Mouse (Mus musculus): ENCODE results near the gene Pfkfb1. TPM values are rescaled to one million over a fixed set of nuclear protein-coding genes. Genes with fewer than 3 reads are reported as not detected.
A peak's percentile ranks its signal among the peaks of the same experiment; 100 is the strongest.

The Pfkfb1 gene
- polyA plus RNA-seq, 1 experiment from 2014 or later, result 6.6 TPM

DNA sequence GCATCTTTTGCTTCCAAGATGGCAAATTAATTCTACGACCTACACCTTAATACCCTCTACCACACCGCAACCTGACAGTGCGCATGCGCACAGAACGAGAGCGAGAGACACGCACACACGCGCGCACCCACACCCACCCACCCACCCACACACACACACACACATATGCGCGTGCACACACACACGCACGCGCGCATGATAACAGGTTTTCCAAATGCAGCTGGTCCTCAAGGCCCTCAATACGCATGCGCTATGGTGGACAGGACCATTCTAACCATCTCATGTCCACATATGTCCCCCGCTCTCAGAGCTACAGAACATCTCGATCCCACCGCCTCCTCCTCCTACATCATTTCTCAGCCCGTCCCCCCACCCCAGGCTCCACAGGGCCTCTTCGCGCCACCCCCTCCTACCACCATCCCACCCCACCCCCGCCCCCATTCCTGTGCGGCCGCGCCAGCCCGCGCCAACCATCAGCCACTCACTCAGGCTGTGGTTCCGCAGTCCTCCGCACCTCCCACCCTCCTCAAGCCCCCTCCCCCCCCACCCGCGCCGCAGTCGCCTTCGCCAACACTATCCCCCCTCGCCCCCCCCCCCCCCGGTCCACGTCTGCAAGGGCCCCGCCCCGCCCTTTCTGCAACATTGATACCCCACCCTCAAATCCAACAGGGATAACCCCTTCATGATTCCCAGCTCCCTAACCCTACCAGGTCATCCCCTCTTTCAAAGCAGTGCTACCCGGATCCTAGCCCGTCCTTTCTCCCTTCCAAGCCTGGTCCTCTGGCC lies 68.3 kb downstream of the Pfkfb1 start:
- H3K4me2 ChIP-seq (ENCODE audit: low read depth), result peak overlapping the region; percentile 34
- 49% methylated on average over 24 of the region's 44 CpGs for WGBS
- H3K36me3 ChIP-seq (ENCODE audit: control insufficient read depth, insufficient read depth, low read length), result no peaks in the 10 kb centered on the region; the same call in 1 of the 2 replicates
- peak overlapping the region; percentile 44 for H3K4me3 ChIP-seq (ENCODE audit: low read depth, low read length)
- peak overlapping the region; percentile 40 for H3K9ac ChIP-seq (ENCODE audit: low read length)
- no peak overlapping the region for H3K27ac ChIP-seq (ENCODE audit: low read depth, low read length)
- DNase-seq (ENCODE audit: low spot score) (peak; percentile 29), ATAC-seq (ENCODE audit: insufficient read depth, low FRiP score, low TSS enrichment) (peak; percentile 58)
- H3K4me1 ChIP-seq (ENCODE audit: control insufficient read depth, insufficient read depth, low read length), result no peaks in the 10 kb centered on the region
- no peaks in the 10 kb centered on the region for H3K9me3 ChIP-seq (ENCODE audit: control insufficient read depth, low read length)
- H3K27me3 ChIP-seq (ENCODE audit: control insufficient read depth, insufficient read depth, low read length), result no peaks in the 10 kb centered on the region

DNA sequence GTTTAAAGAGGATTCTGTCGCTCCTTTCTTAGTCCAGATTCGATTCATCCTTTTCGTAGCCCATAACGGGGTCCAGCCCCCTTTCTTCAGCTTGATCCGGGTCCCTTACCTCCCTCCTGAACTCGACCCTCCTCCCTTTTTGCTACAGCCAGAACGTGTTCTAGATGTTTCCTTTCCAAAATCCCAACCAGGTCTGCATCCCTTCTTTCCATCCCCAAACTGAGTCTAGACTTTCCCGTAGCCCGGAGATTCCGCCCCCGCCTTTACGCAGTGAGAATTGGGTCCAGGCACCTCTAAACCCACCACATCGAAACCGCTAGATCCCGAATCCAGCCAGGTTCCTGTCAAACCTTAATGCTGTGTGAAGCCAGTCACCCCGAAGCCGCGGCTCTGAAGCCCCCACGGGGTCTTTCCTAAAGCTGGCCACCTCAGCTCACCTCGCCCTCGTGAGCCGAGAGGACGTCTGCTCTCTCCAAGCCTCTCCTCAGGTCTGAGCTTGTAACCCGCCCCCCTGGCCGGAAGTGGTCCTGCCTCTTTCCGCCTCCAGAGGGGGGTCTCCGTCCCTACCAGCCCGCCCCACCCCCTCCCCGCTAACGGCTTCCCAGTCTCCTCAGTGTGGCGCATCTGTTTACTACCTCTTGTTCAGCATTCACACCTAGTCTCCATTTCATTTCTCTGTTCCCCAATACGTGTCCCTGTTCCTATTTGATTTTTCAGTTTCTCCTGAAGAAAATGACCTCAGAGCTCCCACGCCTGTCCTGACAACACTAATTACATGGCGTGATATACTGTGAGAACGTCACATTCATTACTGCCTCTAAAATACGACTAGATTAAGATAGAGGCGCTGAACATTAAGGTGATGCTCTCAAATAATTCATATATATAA lies 69.1 kb downstream of the Pfkfb1 start, which contains the start of gene Tro:
TSS of gene Tro (minus strand) at position 676 of the 889 bp plus-strand sequence.
- no peaks in the 10 kb centered on the region for H3K9me3 ChIP-seq (ENCODE audit: control insufficient read depth, low read length)
- ATAC-seq (ENCODE audit: insufficient read depth, low FRiP score, low TSS enrichment) (peak; percentile 94), DNase-seq (ENCODE audit: low spot score) (peak; percentile 82)
- peak within 1 kb of the TSS; percentile 34 for H3K4me2 ChIP-seq (ENCODE audit: low read depth)
- H3K27me3 ChIP-seq (ENCODE audit: control insufficient read depth, insufficient read depth, low read length), result no peaks in the 10 kb centered on the region
- H3K9ac ChIP-seq (ENCODE audit: low read length), result peak within 1 kb of the TSS; percentile 40
- H3K4me3 ChIP-seq (ENCODE audit: low read depth, low read length), result peak within 1 kb of the TSS; percentile 44
- H3K36me3 ChIP-seq (ENCODE audit: control insufficient read depth, insufficient read depth, low read length), result no peaks in the 10 kb centered on the region; the same call in 1 of the 2 replicates
- WGBS, result 19% methylated on average over 37 of the region's 37 CpGs
- no peaks in the 10 kb centered on the region for H3K4me1 ChIP-seq (ENCODE audit: control insufficient read depth, insufficient read depth, low read length)
- no peak within 1 kb of the TSS for H3K27ac ChIP-seq (ENCODE audit: low read depth, low read length)

GRCm38 (mm10) chrX:150657797-150658118 lies 69.7 kb downstream of the Pfkfb1 start:
- WGBS, result 40% methylated on average over 3 of the region's 3 CpGs
- Histone ChIP-seq H3K36me3 (ENCODE audit: control insufficient read depth, insufficient read depth, low read length) (no peaks in the 10 kb centered on the region; the same call in 1 of the 2 replicates), H3K9ac (ENCODE audit: low read length) (no peak overlapping the region), H3K4me2 (ENCODE audit: low read depth) (peak overlapping the region; percentile 34), H3K27me3 (ENCODE audit: control insufficient read depth, insufficient read depth, low read length) (no peaks in the 10 kb centered on the region), H3K27ac (ENCODE audit: low read depth, low read length) (no peak overlapping the region), H3K4me3 (ENCODE audit: low read depth, low read length) (peak overlapping the region; percentile 44), H3K4me1 (ENCODE audit: control insufficient read depth, insufficient read depth, low read length) (no peaks in the 10 kb centered on the region), H3K9me3 (ENCODE audit: control insufficient read depth, low read length) (no peaks in the 10 kb centered on the region)
- no peak for DNase-seq (ENCODE audit: low spot score)
- ATAC-seq (ENCODE audit: insufficient read depth, low FRiP score, low TSS enrichment), result peak; percentile 39; the same call in 1 of the 2 replicates

DNA sequence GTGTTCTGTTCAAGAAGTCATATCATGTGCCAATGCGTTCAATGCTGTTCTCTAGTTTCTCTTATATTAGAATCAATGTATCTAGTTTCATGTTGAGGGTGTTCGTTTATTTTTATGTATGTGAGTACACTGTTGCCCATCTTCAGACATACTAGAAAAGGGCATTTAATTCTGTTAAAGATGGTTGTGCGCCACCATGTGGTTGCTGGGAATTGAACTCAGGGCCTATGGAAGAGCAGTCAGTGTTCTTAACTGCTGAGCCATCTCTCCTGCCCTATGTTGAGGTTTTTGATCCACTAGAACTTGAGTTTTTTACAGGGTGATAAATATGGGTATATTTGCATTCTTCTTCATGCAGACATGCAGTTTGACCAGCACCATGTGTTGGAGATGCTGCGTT lies 74.8 kb downstream of the Pfkfb1 start:
- no peak for ATAC-seq (ENCODE audit: insufficient read depth, low FRiP score, low TSS enrichment)
- WGBS, result 38% methylated on average over 4 of the region's 4 CpGs

DNA sequence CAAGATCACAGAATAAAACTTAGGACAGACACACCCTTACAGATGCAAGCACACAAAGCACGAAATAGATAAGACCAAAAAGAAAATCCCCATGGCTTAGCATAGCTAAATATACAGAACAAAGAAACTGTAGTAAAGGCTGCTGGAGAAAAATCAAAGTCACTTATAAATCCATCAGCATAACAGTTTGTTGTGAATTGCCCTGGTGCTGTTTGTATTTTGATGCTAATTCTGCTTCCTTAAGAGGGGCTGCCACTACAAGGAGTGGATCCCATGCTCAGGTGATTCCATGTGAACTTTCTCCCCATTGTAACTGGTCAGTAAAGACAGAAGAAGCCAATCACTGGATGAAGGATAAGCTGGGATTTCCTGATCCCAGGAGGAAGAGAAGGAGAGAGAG lies 89.5 kb downstream of the Pfkfb1 start:
- no peaks in the 10 kb centered on the region for H3K36me3 ChIP-seq (ENCODE audit: control insufficient read depth, insufficient read depth, low read length)
- ATAC-seq (ENCODE audit: insufficient read depth, low FRiP score, low TSS enrichment), result no peak

More for the DNA sequence above, 74.8 kb downstream of the Pfkfb1 start:
- Histone ChIP-seq H3K9ac (ENCODE audit: low read length) (no peak overlapping the region), H3K9me3 (ENCODE audit: control insufficient read depth, low read length) (no peaks in the 10 kb centered on the region), H3K4me1 (ENCODE audit: control insufficient read depth, insufficient read depth, low read length) (no peaks in the 10 kb centered on the region), H3K4me3 (ENCODE audit: low read depth, low read length) (no peak overlapping the region), H3K36me3 (ENCODE audit: control insufficient read depth, insufficient read depth, low read length) (no peaks in the 10 kb centered on the region), H3K27ac (ENCODE audit: low read depth, low read length) (no peak overlapping the region), H3K27me3 (ENCODE audit: control insufficient read depth, insufficient read depth, low read length) (no peaks in the 10 kb centered on the region), H3K4me2 (ENCODE audit: low read depth) (no peak overlapping the region)
- no peak for DNase-seq (ENCODE audit: low spot score)

More for the DNA sequence above, 89.5 kb downstream of the Pfkfb1 start:
- H3K4me3 ChIP-seq (ENCODE audit: low read depth, low read length), result no peak overlapping the region
- no peak overlapping the region for H3K4me2 ChIP-seq (ENCODE audit: low read depth)
- DNase-seq (ENCODE audit: low spot score), result no peak
- H3K27me3 ChIP-seq (ENCODE audit: control insufficient read depth, insufficient read depth, low read length), result no peaks in the 10 kb centered on the region
- no peaks in the 10 kb centered on the region for H3K4me1 ChIP-seq (ENCODE audit: control insufficient read depth, insufficient read depth, low read length)
- 48% methylated on average over 1 of the region's 1 CpGs for WGBS
- no peaks in the 10 kb centered on the region for H3K9me3 ChIP-seq (ENCODE audit: control insufficient read depth, low read length)
- H3K27ac ChIP-seq (ENCODE audit: low read depth, low read length), result no peak overlapping the region
- no peak overlapping the region for H3K9ac ChIP-seq (ENCODE audit: low read length)

Small RNA genes lying within 50 kb of the gene (microRNA-seq; reads per million reads assigned to microRNA genes)
- gene Mir3620, result not detected

Other genes with a start within 250 kb of the Pfkfb1 start
- gene Tmem29, start 129.1 kb upstream of the Pfkfb1 start, polyA plus RNA-seq (2014; fragmentation: Nextera tagmentation; extraction: Ambion mirVana), result 46.0 and 48.0 TPM in 2 replicates
- 42.5 and 44.0 TPM in 2 replicates for gene Alas2, start 40.9 kb upstream of the Pfkfb1 start, polyA plus RNA-seq (2014; fragmentation: Nextera tagmentation; extraction: Ambion mirVana)
- 27.1 and 27.3 TPM in 2 replicates for gene Apex2, start 1.6 kb downstream of the Pfkfb1 start, polyA plus RNA-seq (2014; fragmentation: Nextera tagmentation; extraction: Ambion mirVana)
- gene Tro, start 69.4 kb downstream of the Pfkfb1 start, polyA plus RNA-seq (2014; fragmentation: Nextera tagmentation; extraction: Ambion mirVana), result 48.0 and 55.2 TPM in 2 replicates
- gene Maged2, start 226.1 kb downstream of the Pfkfb1 start, polyA plus RNA-seq (2014; fragmentation: Nextera tagmentation; extraction: Ambion mirVana), result 381 and 400 TPM in 2 replicates

Measured in neural tube, embryonic 11.5 days (tissue).